Mouse (Mus musculus) G1E (cell line): ENCODE measurements at regions not wholly inside any gene's neighbourhood (a gene's known extent, or its start where the extent isn't known, plus 50 kb on each side); places are given as distances from the start of the nearest gene placed in this dataset.

ENCODE experiments used
- ATAC-seq: 2 replicates; pipeline ENCODE4 v1.8.0; 2016; ENCODE audit warnings: mild to moderate bottlenecking; ENCODE audit not compliant: insufficient number of reproducible peaks, poor library complexity, low FRiP score, severe bottlenecking; ENCODE audit errors: extremely low read depth
- DNase-seq: peaks from one replicate; pipeline ENCODE4 v3.0.0; 2012; ENCODE audit warnings: low spot score
- H3K27me3 ChIP-seq: 2 replicates; pipeline ENCODE4 v1.6.1; 2012; ENCODE audit warnings: mild to moderate bottlenecking, low read length, inconsistent platforms; ENCODE audit not compliant: insufficient read depth
- H3K36me3 ChIP-seq: replicated peaks from 2 replicates; pipeline ENCODE3; 2012; ENCODE audit warnings: mild to moderate bottlenecking, inconsistent platforms
- H3K4me1 ChIP-seq: 2 replicates; pipeline ENCODE4 v1.6.1; 2012; ENCODE audit warnings: low read depth, low read length, inconsistent platforms, mixed read lengths; ENCODE audit not compliant: insufficient read depth
- H3K4me3 ChIP-seq: 2 replicates; pipeline ENCODE4 v1.5.1; 2012; ENCODE audit warnings: low read depth, mild to moderate bottlenecking, inconsistent platforms, low read length, moderate library complexity, mixed read lengths
- H3K9me3 ChIP-seq: replicated peaks from 2 replicates; pipeline ENCODE4 v1.6.1; 2012; ENCODE audit warnings: inconsistent platforms
- CTCF ChIP-seq: IDR thresholded peaks from 2 replicates; pipeline ENCODE4 v1.5.1; 2012; ENCODE audit warnings: low read depth, low read length, inconsistent platforms, mixed read lengths
- GATA1 ChIP-seq: IDR thresholded peaks from 2 replicates; pipeline ENCODE4 v1.6.1; 2012; ENCODE audit warnings: borderline replicate concordance, low read length, inconsistent platforms, mixed read lengths
- GATA2 ChIP-seq: IDR thresholded peaks from 2 replicates; pipeline ENCODE4 v1.6.1; 2012; ENCODE audit warnings: low read depth, low read length, inconsistent platforms, borderline replicate concordance
- POLR2AphosphoS5 ChIP-seq: IDR thresholded peaks from 2 replicates; pipeline ENCODE4 v1.6.1; 2012; ENCODE audit warnings: low read depth, low read length, inconsistent platforms; ENCODE audit not compliant: insufficient replicate concordance
- TAL1 ChIP-seq: conservative IDR thresholded peaks from 2 replicates; pipeline ENCODE4 v1.6.1; 2012; ENCODE audit warnings: low read depth, low read length, inconsistent platforms, mixed read lengths

- no peak for DNase-seq
- H3K9me3 ChIP-seq, result peaks cover 70% of the 10 kb centered on the region
- H3K4me3 ChIP-seq, result no peak overlapping the region
- no peaks in the 10 kb centered on the region for H3K36me3 ChIP-seq
- H3K4me1 ChIP-seq, result no peaks in the 10 kb centered on the region
- no peak for ATAC-seq
- TF ChIP-seq TAL1 (no peak), GATA1 (no peak), POLR2AphosphoS5 (no peak), GATA2 (no peak), CTCF (no peak)
- H3K27me3 ChIP-seq, result no peaks in the 10 kb centered on the region
These were observed 301.4 kb downstream of the Ice1 start for GRCm38 (mm10) chr13:70336069-70336468.

DNA sequence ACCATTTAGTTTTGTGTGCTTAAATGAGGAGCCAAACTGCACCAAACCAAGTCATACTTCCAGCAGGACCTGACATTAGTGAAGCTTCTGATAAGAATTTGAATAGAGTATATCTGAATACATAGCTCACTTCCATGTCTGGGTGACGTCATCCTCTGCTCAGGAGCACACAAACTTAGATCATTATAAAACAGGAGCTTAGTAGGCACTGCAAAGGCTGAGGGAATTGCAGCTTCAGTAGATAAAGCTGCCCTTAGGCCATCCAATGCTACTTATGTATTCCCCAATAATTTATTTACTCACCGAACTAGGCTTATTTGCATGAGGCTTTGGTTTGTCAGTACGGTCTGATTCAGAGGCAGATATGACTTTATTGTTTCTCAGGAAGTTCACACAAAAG, 297.0 kb downstream of the Ice1 start:
- Histone ChIP-seq H3K27me3 (no peaks in the 10 kb centered on the region), H3K9me3 (peaks cover 52% of the 10 kb centered on the region), H3K4me1 (no peaks in the 10 kb centered on the region), H3K36me3 (no peaks in the 10 kb centered on the region), H3K4me3 (no peak overlapping the region)
- no peak for TF ChIP-seq POLR2AphosphoS5
- no peak for TF ChIP-seq GATA2
- no peak for TF ChIP-seq GATA1
- TF ChIP-seq TAL1, result no peak
- no peak for TF ChIP-seq CTCF
- ATAC-seq, result no peak
- no peak for DNase-seq

DNA sequence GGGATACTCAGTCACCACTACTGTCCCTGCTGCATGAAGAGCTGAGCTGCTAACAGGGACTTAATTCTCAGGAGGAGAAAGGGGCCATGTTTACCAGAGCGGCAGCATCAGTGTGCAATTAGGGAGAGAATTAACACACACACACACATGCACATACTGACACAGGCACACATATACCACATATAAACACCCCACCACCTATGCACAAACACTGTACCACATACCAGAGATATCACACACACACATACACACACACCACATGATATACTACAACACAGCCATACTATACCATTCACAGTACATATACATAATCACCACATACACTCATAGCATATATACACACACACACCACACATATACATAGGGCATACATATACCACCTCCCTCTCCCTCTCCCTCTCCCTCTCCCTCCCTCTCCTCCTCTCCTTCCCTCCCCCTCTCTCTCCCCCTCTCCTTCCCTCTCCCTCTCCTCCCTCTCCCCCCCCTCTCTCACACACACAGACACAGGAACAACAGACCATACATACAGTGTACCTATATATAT, 294.2 kb downstream of the Ice1 start:
- no peak for DNase-seq
- H3K4me3 ChIP-seq, result no peak overlapping the region
- H3K27me3 ChIP-seq, result no peaks in the 10 kb centered on the region
- H3K9me3 ChIP-seq, result peaks cover 50% of the 10 kb centered on the region
- TF ChIP-seq TAL1 (no peak), POLR2AphosphoS5 (no peak)
- no peaks in the 10 kb centered on the region for H3K36me3 ChIP-seq
- ATAC-seq, result no peak
- no peaks in the 10 kb centered on the region for H3K4me1 ChIP-seq

DNA sequence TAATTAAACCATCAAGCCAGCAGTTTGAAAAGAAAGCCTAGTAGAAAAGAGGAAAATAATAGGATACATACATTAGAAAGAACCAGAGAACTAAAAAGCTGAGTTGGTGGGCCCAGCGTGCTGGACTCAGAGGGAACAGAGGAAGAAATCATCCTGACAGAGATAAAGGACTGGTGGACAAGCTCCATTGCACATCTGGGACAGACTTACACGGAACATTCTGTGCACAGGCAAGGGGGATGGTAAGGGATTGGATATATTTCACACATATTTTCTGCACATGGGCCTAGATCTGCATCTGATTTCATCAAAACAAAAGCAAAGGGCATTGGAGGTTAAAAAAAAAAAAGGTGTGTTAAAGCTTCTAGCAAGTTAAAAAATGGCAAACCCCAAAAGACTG, 293.5 kb downstream of the Ice1 start:
- H3K4me3 ChIP-seq, result no peak overlapping the region
- TF ChIP-seq POLR2AphosphoS5 (no peak), GATA1 (no peak), CTCF (no peak), TAL1 (no peak), GATA2 (no peak)
- H3K4me1 ChIP-seq, result no peaks in the 10 kb centered on the region
- H3K9me3 ChIP-seq, result peaks cover 53% of the 10 kb centered on the region
- H3K36me3 ChIP-seq, result no peaks in the 10 kb centered on the region
- H3K27me3 ChIP-seq, result no peaks in the 10 kb centered on the region
- ATAC-seq (no peak), DNase-seq (no peak)

DNA sequence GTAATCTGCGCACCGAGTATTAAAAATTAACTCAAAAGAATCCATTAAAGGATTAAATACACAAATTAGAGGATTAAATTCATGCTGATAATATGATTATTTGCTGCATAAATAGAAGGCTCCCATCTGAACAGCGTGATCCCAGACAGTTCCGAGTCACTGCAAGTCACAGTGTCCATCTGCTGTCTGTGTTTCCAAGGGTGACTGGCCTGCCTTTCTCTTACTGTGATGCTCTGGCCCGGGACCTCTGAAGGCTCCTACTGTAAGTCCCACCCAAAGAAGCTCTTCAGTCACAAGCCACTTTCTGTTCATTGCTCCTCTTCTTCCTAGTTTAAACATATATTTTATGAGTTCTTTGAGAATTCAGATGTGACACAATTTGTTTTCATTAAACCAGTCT, 293.1 kb downstream of the Ice1 start:
- DNase-seq, result no peak
- ATAC-seq, result no peak
- peaks cover 50% of the 10 kb centered on the region for H3K9me3 ChIP-seq
- TF ChIP-seq POLR2AphosphoS5 (no peak), GATA1 (no peak), GATA2 (no peak)
- H3K4me1 ChIP-seq, result no peaks in the 10 kb centered on the region
- H3K27me3 ChIP-seq, result no peaks in the 10 kb centered on the region
- H3K4me3 ChIP-seq, result no peak overlapping the region
- no peaks in the 10 kb centered on the region for H3K36me3 ChIP-seq

DNA sequence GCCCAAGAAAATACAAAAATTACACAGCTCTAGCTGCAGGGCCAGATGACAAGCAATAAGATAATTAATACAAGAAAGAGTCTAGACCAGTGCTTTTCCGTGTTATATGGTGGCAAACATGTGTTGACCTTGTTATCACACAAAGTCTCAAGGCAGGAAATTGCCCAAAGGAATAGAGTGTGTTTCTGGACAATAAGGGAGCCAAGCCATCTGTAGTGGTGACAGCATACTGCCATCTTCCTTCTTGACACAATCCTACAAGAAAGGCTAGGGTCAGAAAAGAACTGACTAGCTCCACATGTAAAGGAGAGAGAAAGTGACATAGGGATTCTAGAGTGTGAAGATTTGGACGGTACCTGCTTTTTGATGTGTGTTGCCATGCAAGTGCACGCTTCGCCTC, 289.0 kb downstream of the Ice1 start:
- no peaks in the 10 kb centered on the region for H3K4me1 ChIP-seq
- TF ChIP-seq GATA1 (no peak), CTCF (no peak), POLR2AphosphoS5 (no peak), GATA2 (no peak), TAL1 (no peak)
- DNase-seq (no peak), ATAC-seq (no peak)
- H3K36me3 ChIP-seq, result no peaks in the 10 kb centered on the region
- H3K9me3 ChIP-seq, result peaks cover 46% of the 10 kb centered on the region
- no peaks in the 10 kb centered on the region for H3K27me3 ChIP-seq
- H3K4me3 ChIP-seq, result no peak overlapping the region

DNA sequence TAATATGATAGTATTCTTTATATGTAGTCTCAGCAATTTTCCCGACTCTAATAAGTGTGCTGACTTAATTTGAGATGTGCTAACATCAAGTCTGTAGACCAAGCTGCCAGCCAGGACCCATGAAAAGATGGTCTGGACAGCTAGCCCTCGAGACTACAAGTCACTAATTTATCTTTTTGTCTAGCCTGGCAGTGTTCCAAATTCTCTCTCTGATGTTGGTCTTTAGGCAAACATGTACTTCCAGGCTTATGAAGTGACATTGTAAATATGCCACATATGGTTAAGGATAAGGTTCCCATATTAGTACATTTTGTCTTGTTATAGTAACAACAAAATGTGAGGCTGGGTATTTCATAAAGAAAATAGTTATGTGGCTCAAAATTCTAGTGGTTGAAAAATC, 288.5 kb downstream of the Ice1 start:
- Histone ChIP-seq H3K4me3 (no peak overlapping the region), H3K36me3 (no peaks in the 10 kb centered on the region), H3K9me3 (peaks cover 46% of the 10 kb centered on the region), H3K4me1 (no peaks in the 10 kb centered on the region), H3K27me3 (no peaks in the 10 kb centered on the region)
- TF ChIP-seq TAL1 (no peak), POLR2AphosphoS5 (no peak), GATA2 (no peak), CTCF (no peak), GATA1 (no peak)
- DNase-seq (no peak), ATAC-seq (no peak)
